Comparison of ENCODE assay signal across 14 mouse cellular contexts in the genomic region with DNA sequence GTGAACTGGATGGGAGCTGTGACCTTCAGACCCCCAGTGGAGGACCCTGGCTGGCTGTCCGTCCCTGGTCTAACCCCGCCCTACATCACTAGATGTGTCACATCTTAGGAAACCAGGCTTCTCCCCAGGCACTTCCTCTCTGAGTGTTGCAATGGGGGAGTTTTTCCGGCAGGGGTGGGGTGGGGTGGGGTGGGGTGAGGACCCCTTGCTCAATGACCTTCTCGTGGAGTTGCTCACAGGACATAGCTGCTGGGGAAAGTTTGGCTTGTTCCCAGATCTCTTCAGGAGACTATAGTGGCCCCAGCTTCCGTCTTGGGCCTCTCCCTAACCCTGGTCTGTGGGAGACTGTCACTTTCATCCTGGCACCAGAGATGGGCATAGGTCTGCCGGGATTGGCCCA. TPM values are rescaled to one million over a fixed set of nuclear protein-coding genes. Genes with fewer than 3 reads are reported as not detected.
DNase-seq lines count a peak whose midpoint lies in the region; ATAC-seq and TF ChIP-seq lines count a peak whose summit lies in the region.
"Had no signal": no experiment of that assay in that cellular context is flagged by ENCODE, and none has a peak within 500 bp of the region (broad histone marks: within the 10 kb centered on the region; RNA-seq: fewer than 3 reads in every experiment).

No protein-coding gene starts in this region.

- no peak for TF ChIP-seq CTCF in stomach, postnatal 0 days (IDR thresholded peaks at IDR 0.05; ENCODE audit: low read depth)

- intact Hi-C loops in left cerebral cortex, postnatal 25 days (cut with DNase I) = no loop called here

- TF ChIP-seq EP300 in stomach, postnatal 0 days (optimal IDR thresholded peaks at IDR 0.05) = no peak

- no peak for ATAC-seq in hindbrain, embryonic 16.5 days
- no peak for ATAC-seq in stomach, embryonic 15.5 days (ENCODE audit: insufficient read depth, low FRiP score, low read depth)
- no peak; the same call in 1 of the 2 replicates for ATAC-seq in stomach, postnatal 0 days (ENCODE audit: low FRiP score, low TSS enrichment)
- 0 out of 2 replicates have a peak, but pooled peaks have one; percentile 27 for ATAC-seq in embryonic facial prominence, embryonic 15.5 days (ENCODE audit: insufficient number of reproducible peaks, low FRiP score, low TSS enrichment, low read depth)
- no peak for ATAC-seq in forebrain, embryonic 11.5 days (replicated peaks; ENCODE audit: low FRiP score)

- peaks cover 9% of the 10 kb centered on the region; the same call in 1 of the 2 replicates for H3K27me3 ChIP-seq in hindbrain, embryonic 10.5 days (ENCODE audit: insufficient read depth, poor library complexity, severe bottlenecking)
- no peaks in the 10 kb centered on the region for H3K27me3 ChIP-seq in hindbrain, embryonic 16.5 days (replicated peaks; ENCODE audit: control insufficient read depth, insufficient read depth, low read length)
- no peaks in the 10 kb centered on the region for H3K27me3 ChIP-seq in stomach, embryonic 15.5 days (replicated peaks)
- no peaks in the 10 kb centered on the region for H3K27me3 ChIP-seq in stomach, postnatal 0 days (ENCODE audit: control insufficient read depth, insufficient read depth, low read length)
- no peaks in the 10 kb centered on the region for H3K27me3 ChIP-seq in embryonic facial prominence, embryonic 15.5 days
- no peaks in the 10 kb centered on the region for H3K27me3 ChIP-seq in forebrain, embryonic 11.5 days (ENCODE audit: control insufficient read depth, insufficient read depth, low read length)
- H3K27me3 ChIP-seq: neural tube, embryonic 13.5 days had no signal

- no peak for DNase-seq in hindbrain, embryonic 10.5 days (ENCODE audit: low spot score)
- no peak for DNase-seq in stomach, postnatal 0 days (ENCODE audit: low spot score)
- DNase-seq in monocyte, adult 2 months (ENCODE audit: low read depth in 1 of 2, low spot score in 2 of 2) = peak; percentile 64
- no peak for DNase-seq in left cerebral cortex, postnatal 25 days (ENCODE audit: low spot score in 2 of 2)
- DNase-seq in forebrain, embryonic 11.5 days (ENCODE audit: low spot score) = no peak
- DNase-seq: cerebellum, postnatal 36 days; right cerebral cortex, postnatal 14 days; thymus, adult 18-20 months had no signal

- peaks cover 43% of the 10 kb centered on the region for H3K4me1 ChIP-seq in hindbrain, embryonic 10.5 days (replicated peaks)
- H3K4me1 ChIP-seq in hindbrain, embryonic 16.5 days (ENCODE audit: control insufficient read depth, insufficient read depth, low read depth, low read length) = peaks cover 7% of the 10 kb centered on the region; the same call in 1 of the 2 replicates
- H3K4me1 ChIP-seq in stomach, embryonic 15.5 days = peaks cover 6% of the 10 kb centered on the region; the same call in 1 of the 2 replicates
- H3K4me1 ChIP-seq in stomach, postnatal 0 days (replicated peaks; ENCODE audit: control insufficient read depth, insufficient read depth) = no peaks in the 10 kb centered on the region
- H3K4me1 ChIP-seq in embryonic facial prominence, embryonic 15.5 days = peaks cover 5% of the 10 kb centered on the region
- peaks cover 3% of the 10 kb centered on the region; the same call in 1 of the 2 replicates for H3K4me1 ChIP-seq in forebrain, embryonic 11.5 days (replicated peaks; ENCODE audit: control insufficient read depth, insufficient read depth, low read length)

- H3K4me2 ChIP-seq in hindbrain, embryonic 16.5 days (ENCODE audit: low read length) = no peak overlapping the region
- H3K4me2 ChIP-seq in stomach, embryonic 15.5 days = no peak overlapping the region
- H3K4me2 ChIP-seq in stomach, postnatal 0 days (replicated peaks; ENCODE audit: low read depth) = no peak overlapping the region
- H3K4me2 ChIP-seq in embryonic facial prominence, embryonic 15.5 days (replicated peaks) = no peak overlapping the region
- H3K4me2 ChIP-seq in forebrain, embryonic 11.5 days (ENCODE audit: low read depth, low read length, severe bottlenecking) = no peak overlapping the region
- H3K4me2 ChIP-seq: neural tube, embryonic 13.5 days had no signal

- no peaks in the 10 kb centered on the region for H3K36me3 ChIP-seq in hindbrain, embryonic 10.5 days
- no peaks in the 10 kb centered on the region for H3K36me3 ChIP-seq in hindbrain, embryonic 16.5 days (ENCODE audit: control insufficient read depth, insufficient read depth, low read length)
- H3K36me3 ChIP-seq in stomach, embryonic 15.5 days = no peaks in the 10 kb centered on the region
- H3K36me3 ChIP-seq in stomach, postnatal 0 days (ENCODE audit: control insufficient read depth, insufficient read depth, low read length) = no peaks in the 10 kb centered on the region
- no peaks in the 10 kb centered on the region for H3K36me3 ChIP-seq in embryonic facial prominence, embryonic 15.5 days
- H3K36me3 ChIP-seq in forebrain, embryonic 11.5 days (ENCODE audit: control insufficient read depth, insufficient read depth, low read length) = no peaks in the 10 kb centered on the region
- H3K36me3 ChIP-seq: neural tube, embryonic 13.5 days had no signal

- 82% methylated on average over 6 of the region's 6 CpGs for WGBS in hindbrain, embryonic 10.5 days
- 69% methylated on average over 6 of the region's 6 CpGs for WGBS in hindbrain, embryonic 16.5 days
- 47% methylated on average over 6 of the region's 6 CpGs for WGBS in stomach, embryonic 15.5 days
- 63% methylated on average over 6 of the region's 6 CpGs for WGBS in stomach, postnatal 0 days
- 70% methylated on average over 6 of the region's 6 CpGs for WGBS in embryonic facial prominence, embryonic 15.5 days
- 83% methylated on average over 6 of the region's 6 CpGs for WGBS in forebrain, embryonic 11.5 days

- H3K27ac ChIP-seq in hindbrain, embryonic 10.5 days = peak overlapping the region; percentile 80
- no peak overlapping the region for H3K27ac ChIP-seq in hindbrain, embryonic 16.5 days (ENCODE audit: low read depth, low read length)
- peak overlapping the region; percentile 37; the same call in 1 of the 2 replicates for H3K27ac ChIP-seq in stomach, embryonic 15.5 days
- no peak overlapping the region for H3K27ac ChIP-seq in stomach, postnatal 0 days (replicated peaks)
- no peak overlapping the region for H3K27ac ChIP-seq in embryonic facial prominence, embryonic 15.5 days (replicated peaks)
- H3K27ac ChIP-seq in forebrain, embryonic 11.5 days (ENCODE audit: low read depth, low read length) = no peak overlapping the region
- H3K27ac ChIP-seq: kidney, postnatal 0 days; left cerebral cortex, adult 2 months had no signal

- no peak overlapping the region for H3K9ac ChIP-seq in hindbrain, embryonic 16.5 days (ENCODE audit: low read depth, low read length)
- H3K9ac ChIP-seq in stomach, embryonic 15.5 days = no peak overlapping the region
- no peak overlapping the region for H3K9ac ChIP-seq in stomach, postnatal 0 days (ENCODE audit: low read length)
- no peak overlapping the region for H3K9ac ChIP-seq in embryonic facial prominence, embryonic 15.5 days
- H3K9ac ChIP-seq in forebrain, embryonic 11.5 days (ENCODE audit: low read length) = no peak overlapping the region

- H3K9me3 ChIP-seq in hindbrain, embryonic 10.5 days = no peaks in the 10 kb centered on the region
- H3K9me3 ChIP-seq in hindbrain, embryonic 16.5 days (ENCODE audit: control insufficient read depth, low read length) = no peaks in the 10 kb centered on the region
- no peaks in the 10 kb centered on the region for H3K9me3 ChIP-seq in stomach, embryonic 15.5 days
- H3K9me3 ChIP-seq in stomach, postnatal 0 days (ENCODE audit: control insufficient read depth, low read length) = no peaks in the 10 kb centered on the region
- no peaks in the 10 kb centered on the region for H3K9me3 ChIP-seq in embryonic facial prominence, embryonic 15.5 days (replicated peaks)
- no peaks in the 10 kb centered on the region for H3K9me3 ChIP-seq in forebrain, embryonic 11.5 days (ENCODE audit: control insufficient read depth, low read length)
- H3K9me3 ChIP-seq: neural tube, embryonic 13.5 days had no signal

- H3K4me3 ChIP-seq in hindbrain, embryonic 10.5 days = no peak overlapping the region
- no peak overlapping the region for H3K4me3 ChIP-seq in hindbrain, embryonic 16.5 days (ENCODE audit: low read length)
- H3K4me3 ChIP-seq in stomach, embryonic 15.5 days (replicated peaks) = no peak overlapping the region
- H3K4me3 ChIP-seq in stomach, postnatal 0 days (ENCODE audit: low read depth, low read length) = no peak overlapping the region
- no peak overlapping the region for H3K4me3 ChIP-seq in embryonic facial prominence, embryonic 15.5 days (replicated peaks)
- no peak overlapping the region for H3K4me3 ChIP-seq in forebrain, embryonic 11.5 days (ENCODE audit: low read depth, low read length)
- H3K4me3 ChIP-seq: left cerebral cortex, adult 2 months; neural tube, embryonic 13.5 days had no signal

RNA-seq across cellular contexts. Expression of gene Fgr, which starts 9.1 kb away (rescaled TPM):
- polyA plus RNA-seq in hindbrain, embryonic 10.5 days (2016; fragmentation: Nextera tagmentation; extraction: Ambion mirVana) = 0.14 TPM in 1 of 2 replicates, not detected in the other
- polyA plus RNA-seq in hindbrain, embryonic 16.5 days (2015; fragmentation: Nextera tagmentation; extraction: Ambion mirVana) = 0.16 and 0.23 TPM in 2 replicates
- 1.6 TPM in 2 replicates for polyA plus RNA-seq in stomach, embryonic 15.5 days (2015; fragmentation: Nextera tagmentation; extraction: Ambion mirVana)
- 0.15 and 0.18 TPM in 2 replicates for polyA plus RNA-seq in stomach, postnatal 0 days (2015; fragmentation: Nextera tagmentation; extraction: Ambion mirVana)
- 0.55 and 0.65 TPM in 2 replicates for polyA plus RNA-seq in embryonic facial prominence, embryonic 15.5 days (2015; fragmentation: Nextera tagmentation; extraction: Ambion mirVana)
- total RNA-seq in left cerebral cortex, postnatal 25 days (2021) = under 1 TPM; 0.18 to 0.25 TPM
- 0.13 TPM in 1 of 2 replicates, not detected in the other for polyA plus RNA-seq in forebrain, embryonic 11.5 days (2014; fragmentation: Nextera tagmentation; extraction: Ambion mirVana)
- polyA plus RNA-seq: neural tube, embryonic 13.5 days had no signal

RNA-seq across cellular contexts. Expression of gene Ahdc1, which starts 28.1 kb away (rescaled TPM):
- 9.0 and 9.7 TPM in 2 replicates for polyA plus RNA-seq in hindbrain, embryonic 10.5 days (2016; fragmentation: Nextera tagmentation; extraction: Ambion mirVana)
- polyA plus RNA-seq in hindbrain, embryonic 16.5 days (2015; fragmentation: Nextera tagmentation; extraction: Ambion mirVana) = 10.4 and 11.6 TPM in 2 replicates
- 8.2 and 9.3 TPM in 2 replicates for polyA plus RNA-seq in stomach, embryonic 15.5 days (2015; fragmentation: Nextera tagmentation; extraction: Ambion mirVana)
- polyA plus RNA-seq in stomach, postnatal 0 days (2015; fragmentation: Nextera tagmentation; extraction: Ambion mirVana) = 2.8 and 3.2 TPM in 2 replicates
- polyA plus RNA-seq in embryonic facial prominence, embryonic 15.5 days (2015; fragmentation: Nextera tagmentation; extraction: Ambion mirVana) = 13.2 and 13.9 TPM in 2 replicates
- 10 to 100 TPM; 88.2 to 97.6 TPM for total RNA-seq in left cerebral cortex, postnatal 25 days (2021)
- 5.5 and 7.5 TPM in 2 replicates for polyA plus RNA-seq in forebrain, embryonic 11.5 days (2014; fragmentation: Nextera tagmentation; extraction: Ambion mirVana)

Comparison
In these comparisons a context has a peak if more than half of its experiments do, and no peak if none do; other contexts are left out.
1. H3K27ac ChIP-seq: peak in hindbrain, embryonic 10.5 days (single experiment) and stomach, embryonic 15.5 days (single experiment); none in hindbrain, embryonic 16.5 days (single experiment), stomach, postnatal 0 days (single experiment), embryonic facial prominence, embryonic 15.5 days (single experiment) and forebrain, embryonic 11.5 days (single experiment).
2. DNase-seq: peak in monocyte, adult 2 months (2 of 2); none in hindbrain, embryonic 10.5 days (single experiment), stomach, postnatal 0 days (single experiment), left cerebral cortex, postnatal 25 days (0 of 2) and forebrain, embryonic 11.5 days (single experiment).